Mouse (Mus musculus): ENCODE data around the gene Snurf.
A peak's percentile ranks its signal among the peaks of the same experiment; 100 is the strongest.

Snurf gene

GRCm38 (mm10) chr7:60004606-60005330, at the start of gene Snurf, which contains the start of gene Gm38393:
Snurf (minus strand) TSS chr7:60005049.
Gm38393 (minus strand) TSS chr7:60005064.
- DNase-seq = peak; percentile 93 to 94

- DNase-seq = peak; percentile 73 to 77
Measured at GRCm38 (mm10) chr7:60047481-60048201, 42.8 kb upstream of the Snurf start.

GRCm38 (mm10) chr7:60013186-60013585, 8.3 kb upstream of the Snurf start:
- no peak for DNase-seq

GRCm38 (mm10) chr7:60007727-60008360, 3.0 kb upstream of the Snurf start:
- DNase-seq = no peak

GRCm38 (mm10) chr7:60006262-60006661, 1.4 kb upstream of the Snurf start:
- no peak for DNase-seq

GRCm38 (mm10) chr7:60003921-60004605, 786 bp downstream of the Snurf start:
- DNase-seq = peak; percentile 32 to 50

- DNase-seq = peak; percentile 48 to 57
Measured at GRCm38 (mm10) chr7:60003006-60003865, 1.6 kb downstream of the Snurf start.

- DNase-seq = no peak
Measured at GRCm38 (mm10) chr7:59978646-59979045, 26.2 kb downstream of the Snurf start.
